In genomic region chr2:104359305-104359704, GRCm38 (mm10) we compare ENCODE assay signal across 19 mouse cellular contexts. TPM values are rescaled to one million over a fixed set of nuclear protein-coding genes. Genes with fewer than 3 reads are reported as not detected.
DNase-seq lines count a peak whose midpoint lies in the region; ATAC-seq lines count a peak whose summit lies in the region.
"Had no signal": no experiment of that assay in that cellular context is flagged by ENCODE, and none has a peak within 500 bp of the region (broad histone marks: within the 10 kb centered on the region; RNA-seq: fewer than 3 reads in every experiment).

No protein-coding gene starts in this region.

- DNase-seq in adrenal gland, adult 2 months: peak; percentile 30
- DNase-seq in adrenal gland, postnatal 10 days: no peak
- no peak for DNase-seq in cerebellum, adult 9-10 months
- no peak for DNase-seq in frontal cortex, adult 2 months (ENCODE audit: extremely low spot score in 1 of 2, low spot score in 1 of 2)
- DNase-seq in brain, adult 2 months (ENCODE audit: low read depth, low spot score): peak; percentile 34
- DNase-seq: B cell, adult 2 months; cerebellum, adult 11-12 months; embryo, embryonic 11 days; gastrocnemius, adult 2 months; gastrocnemius, postnatal 14 days; heart, adult 11 months; kidney, adult 2 months had no signal

- peak; percentile 23; the same call in 1 of the 2 replicates for ATAC-seq in cerebellum, adult (ENCODE audit: insufficient number of reproducible peaks, low FRiP score, low TSS enrichment)
- ATAC-seq in frontal cortex, adult (ENCODE audit: low TSS enrichment): 0 out of 2 replicates have a peak, but pooled peaks have one; percentile 1
- ATAC-seq: intestine, postnatal 0 days had no signal

RNA-seq across cellular contexts. Expression of gene D430041D05Rik, which starts 51.5 kb away (rescaled TPM):
- total RNA-seq in adrenal gland, adult 2 months (2021): 10 to 100 TPM; 16.0 to 23.6 TPM
- 8.5 and 11.9 TPM in 2 replicates for polyA plus RNA-seq in adrenal gland, adult 2 months (2012; rRNA removed)
- 1 to 10 TPM; 3.8 TPM for total RNA-seq in adrenal gland, postnatal 10 days (2021)
- 28.6 and 29.4 TPM in 2 replicates for polyA plus RNA-seq in frontal cortex, adult 2 months (2012; rRNA removed)
- total RNA-seq: CH12.LX; common myeloid progenitor, adult 5-6 weeks; hematopoietic stem cell, adult 5-6 weeks had no signal
- polyA plus RNA-seq: erythroblast, embryonic 14.5 days had no signal

Comparison
In these comparisons a context has a peak if more than half of its experiments do, and no peak if none do; other contexts are left out.
1. DNase-seq: peak in adrenal gland, adult 2 months (single experiment) and brain, adult 2 months (single experiment); none in adrenal gland, postnatal 10 days (single experiment), cerebellum, adult 9-10 months (single experiment) and frontal cortex, adult 2 months (0 of 2).